ENCODE assay signal across 9 mouse cellular contexts in genomic region chr17:29603283-29603682, GRCm38 (mm10). TPM values are rescaled to one million over a fixed set of nuclear protein-coding genes. Genes with fewer than 3 reads are reported as not detected.
DNase-seq lines count a peak whose midpoint lies in the region; ATAC-seq and TF ChIP-seq lines count a peak whose summit lies in the region.
"Had no signal": no experiment of that assay in that cellular context is flagged by ENCODE, and none has a peak within 500 bp of the region (broad histone marks: within the 10 kb centered on the region; RNA-seq: fewer than 3 reads in every experiment).

No protein-coding gene starts in this region.

- no peak for TF ChIP-seq POLR2A in heart, adult 2 months (IDR thresholded peaks at IDR 0.05; ENCODE audit: insufficient read depth, low read depth, low read length)
- TF ChIP-seq POLR2A in brain, embryonic 14.5 days (IDR thresholded peaks at IDR 0.05; ENCODE audit: borderline replicate concordance, extremely low read depth, insufficient read depth, insufficient read length, poor library complexity, severe bottlenecking) = no peak

- no peak overlapping the region for H3K9ac ChIP-seq in heart, adult 2 months (ENCODE audit: low read depth, low read length)
- no peak overlapping the region for H3K9ac ChIP-seq in heart, embryonic 11.5 days (ENCODE audit: low read depth, low read length)

- peak; percentile 99; the same call in 1 of the 2 replicates for TF ChIP-seq CTCF in heart, adult 2 months (IDR thresholded peaks at IDR 0.05)
- TF ChIP-seq CTCF in brain, embryonic 14.5 days (IDR thresholded peaks at IDR 0.05; ENCODE audit: borderline replicate concordance, extremely low read depth, insufficient read depth, insufficient read length) = peak; percentile 97

- H3K79me2 ChIP-seq in heart, adult 2 months (replicated peaks; ENCODE audit: control insufficient read depth, insufficient read depth, low read length) = no peaks in the 10 kb centered on the region

- no peak overlapping the region for H3K4me3 ChIP-seq in heart, adult 2 months
- no peak overlapping the region for H3K4me3 ChIP-seq in heart, embryonic 11.5 days (ENCODE audit: low read depth, low read length)
- H3K4me3 ChIP-seq in midbrain, embryonic 10.5 days = no peak overlapping the region
- H3K4me3 ChIP-seq: megakaryocyte, embryonic 14.5 days had no signal

- H3K27me3 ChIP-seq in heart, adult 2 months (ENCODE audit: control insufficient read depth, insufficient read depth, low read length) = no peaks in the 10 kb centered on the region
- H3K27me3 ChIP-seq in heart, embryonic 11.5 days (ENCODE audit: control insufficient read depth, insufficient read depth, low read length) = no peaks in the 10 kb centered on the region
- no peaks in the 10 kb centered on the region for H3K27me3 ChIP-seq in midbrain, embryonic 10.5 days (ENCODE audit: low read depth, poor library complexity, severe bottlenecking)
- H3K27me3 ChIP-seq: megakaryocyte, embryonic 14.5 days had no signal

- intact Hi-C loops in heart, adult 2 months (cut with DNase I) = loop anchor here (1.0 kb wide), 1 partner anchor 280 kb away; no protein-coding TSS in a partner anchor
- intact Hi-C loops in heart, postnatal 36 days (cut with DNase I) = loop anchor here (1.0 to 5.0 kb wide), 2 partner anchors 169 to 280 kb away; no protein-coding TSS in a partner anchor

- H3K9me3 ChIP-seq in heart, embryonic 11.5 days (replicated peaks; ENCODE audit: control insufficient read depth, low read length) = no peaks in the 10 kb centered on the region
- H3K9me3 ChIP-seq in midbrain, embryonic 10.5 days (replicated peaks) = no peaks in the 10 kb centered on the region; the same call in 1 of the 2 replicates

- H3K4me1 ChIP-seq in heart, adult 2 months (ENCODE audit: control insufficient read depth, insufficient read depth, low read length) = no peaks in the 10 kb centered on the region
- peaks cover 8% of the 10 kb centered on the region for H3K4me1 ChIP-seq in heart, embryonic 11.5 days (ENCODE audit: control insufficient read depth, insufficient read depth, low read length)
- no peaks in the 10 kb centered on the region for H3K4me1 ChIP-seq in midbrain, embryonic 10.5 days

- TF ChIP-seq EP300 in heart, adult 2 months (IDR thresholded peaks at IDR 0.05; ENCODE audit: insufficient read depth, low read depth, low read length) = 0 out of 2 replicates have a peak, but pooled peaks have one; percentile 35

- no peak for ATAC-seq in heart, embryonic 11.5 days (replicated peaks; ENCODE audit: insufficient number of reproducible peaks, low FRiP score, low TSS enrichment)
- ATAC-seq in erythroid progenitor cell, adult 5-6 weeks (replicated peaks; ENCODE audit: low FRiP score, poor library complexity, severe bottlenecking) = peak; percentile 66

- H3K36me3 ChIP-seq in heart, adult 2 months (ENCODE audit: control insufficient read depth, insufficient read depth, low read length) = no peaks in the 10 kb centered on the region
- H3K36me3 ChIP-seq in heart, embryonic 11.5 days (ENCODE audit: control insufficient read depth, insufficient read depth, low read length) = peaks cover 8% of the 10 kb centered on the region
- H3K36me3 ChIP-seq in midbrain, embryonic 10.5 days = peaks cover 76% of the 10 kb centered on the region

- WGBS in heart, adult 2 months = 13% methylated on average over 6 of the region's 6 CpGs
- 18% methylated on average over 6 of the region's 6 CpGs for WGBS in heart, embryonic 11.5 days (ENCODE audit: insufficient replicate concordance)
- WGBS in midbrain, embryonic 10.5 days = 33% methylated on average over 6 of the region's 6 CpGs

- H3K27ac ChIP-seq in heart, adult 2 months = no peak overlapping the region
- no peak overlapping the region for H3K27ac ChIP-seq in heart, embryonic 11.5 days (ENCODE audit: low read depth, low read length)
- H3K27ac ChIP-seq in midbrain, embryonic 10.5 days (replicated peaks) = no peak overlapping the region

- DNase-seq in heart, adult 2 months = peak; percentile 69 to 88
- DNase-seq in brain, embryonic 14.5 days (ENCODE audit: low read depth) = peak; percentile 81
- peak; percentile 79 to 91 for DNase-seq in heart, postnatal 36 days
- DNase-seq in left cerebral cortex, adult 11 months (ENCODE audit: low spot score) = peak; percentile 62
- DNase-seq in midbrain, embryonic 10.5 days (ENCODE audit: low spot score) = peak; percentile 78
- DNase-seq in spleen, adult 18-20 months = peak; percentile 40 to 71

- no peak overlapping the region for H3K4me2 ChIP-seq in heart, embryonic 11.5 days

RNA-seq across cellular contexts. Expression of gene Rnf8, which starts 11.3 kb away (rescaled TPM):
- total RNA-seq in heart, adult 2 months (2021) = 10 to 100 TPM; 15.6 to 18.1 TPM
- polyA plus RNA-seq in heart, adult 2 months (2012; rRNA removed) = 17.6 and 19.2 TPM in 2 replicates
- 61.9 and 66.9 TPM in 2 replicates for polyA plus RNA-seq in heart, embryonic 11.5 days (2014; fragmentation: Nextera tagmentation; extraction: Ambion mirVana)
- 52.9 and 57.7 TPM in 2 replicates for polyA plus RNA-seq in brain, embryonic 14.5 days (2012; rRNA removed)
- total RNA-seq in erythroid progenitor cell, adult 5-6 weeks (2015; ENCODE audit: low replicate concordance) = 62.0 and 77.1 TPM in 2 replicates
- 71.4 and 80.5 TPM in 2 replicates for total RNA-seq in erythroid progenitor cell, adult 5-6 weeks (2017; ENCODE audit: low replicate concordance)
- total RNA-seq in heart, postnatal 36 days (2021) = 10 to 100 TPM; 18.7 to 19.2 TPM
- 113 and 116 TPM in 2 replicates for polyA plus RNA-seq in midbrain, embryonic 10.5 days (2016; fragmentation: Nextera tagmentation; extraction: Ambion mirVana)

RNA-seq across cellular contexts. Expression of gene Gm28043, which starts 11.4 kb away (rescaled TPM):
- total RNA-seq in heart, adult 2 months (2021) = 1 to 10 TPM; 1.0 to 1.1 TPM
- 0.39 and 0.91 TPM in 2 replicates for polyA plus RNA-seq in heart, adult 2 months (2012; rRNA removed)
- polyA plus RNA-seq in heart, embryonic 11.5 days (2014; fragmentation: Nextera tagmentation; extraction: Ambion mirVana) = 2.3 and 2.9 TPM in 2 replicates
- 3.3 and 3.4 TPM in 2 replicates for polyA plus RNA-seq in brain, embryonic 14.5 days (2012; rRNA removed)
- total RNA-seq in erythroid progenitor cell, adult 5-6 weeks (2015; ENCODE audit: low replicate concordance) = 4.0 and 10.5 TPM in 2 replicates
- total RNA-seq in erythroid progenitor cell, adult 5-6 weeks (2017; ENCODE audit: low replicate concordance) = 29.7 and 39.3 TPM in 2 replicates
- under 1 TPM; 0.78 to 0.81 TPM for total RNA-seq in heart, postnatal 36 days (2021)
- polyA plus RNA-seq in midbrain, embryonic 10.5 days (2016; fragmentation: Nextera tagmentation; extraction: Ambion mirVana) = 2.4 and 3.0 TPM in 2 replicates

RNA-seq across cellular contexts. Expression of gene Tmem217, which starts 51.1 kb away (rescaled TPM):
- total RNA-seq in heart, adult 2 months (2021) = not detected
- 0.47 TPM in 1 of 2 replicates, not detected in the other for polyA plus RNA-seq in heart, adult 2 months (2012; rRNA removed)
- 0.13 and 0.32 TPM in 2 replicates for polyA plus RNA-seq in heart, embryonic 11.5 days (2014; fragmentation: Nextera tagmentation; extraction: Ambion mirVana)
- 0.19 and 0.20 TPM in 2 replicates for polyA plus RNA-seq in brain, embryonic 14.5 days (2012; rRNA removed)
- total RNA-seq in erythroid progenitor cell, adult 5-6 weeks (2015; ENCODE audit: low replicate concordance) = not detected in 2 replicates
- total RNA-seq in erythroid progenitor cell, adult 5-6 weeks (2017; ENCODE audit: low replicate concordance) = not detected in 2 replicates
- total RNA-seq in heart, postnatal 36 days (2021) = not detected
- 1.1 and 1.3 TPM in 2 replicates for polyA plus RNA-seq in midbrain, embryonic 10.5 days (2016; fragmentation: Nextera tagmentation; extraction: Ambion mirVana)

RNA-seq across cellular contexts. Expression of gene Tbc1d22b, which starts 53.7 kb away (rescaled TPM):
- total RNA-seq in heart, adult 2 months (2021) = 10 to 100 TPM; 12.8 to 13.8 TPM
- 15.3 and 16.9 TPM in 2 replicates for polyA plus RNA-seq in heart, adult 2 months (2012; rRNA removed)
- 10.0 and 12.0 TPM in 2 replicates for polyA plus RNA-seq in heart, embryonic 11.5 days (2014; fragmentation: Nextera tagmentation; extraction: Ambion mirVana)
- polyA plus RNA-seq in brain, embryonic 14.5 days (2012; rRNA removed) = 29.2 and 40.6 TPM in 2 replicates
- 1.3 and 4.3 TPM in 2 replicates for total RNA-seq in erythroid progenitor cell, adult 5-6 weeks (2015; ENCODE audit: low replicate concordance)
- total RNA-seq in erythroid progenitor cell, adult 5-6 weeks (2017; ENCODE audit: low replicate concordance) = 3.1 and 3.2 TPM in 2 replicates
- total RNA-seq in heart, postnatal 36 days (2021) = 10 to 100 TPM; 11.9 to 12.5 TPM
- polyA plus RNA-seq in midbrain, embryonic 10.5 days (2016; fragmentation: Nextera tagmentation; extraction: Ambion mirVana) = 18.8 and 19.9 TPM in 2 replicates

RNA-seq across cellular contexts. Expression of gene Gm17657, which starts 53.8 kb away (rescaled TPM):
- total RNA-seq in heart, adult 2 months (2021) = not detected
- polyA plus RNA-seq in heart, adult 2 months (2012; rRNA removed) = not detected in 2 replicates
- not detected in 2 replicates for polyA plus RNA-seq in heart, embryonic 11.5 days (2014; fragmentation: Nextera tagmentation; extraction: Ambion mirVana)
- polyA plus RNA-seq in brain, embryonic 14.5 days (2012; rRNA removed) = not detected in 2 replicates
- not detected in 2 replicates for total RNA-seq in erythroid progenitor cell, adult 5-6 weeks (2015; ENCODE audit: low replicate concordance)
- not detected in 2 replicates for total RNA-seq in erythroid progenitor cell, adult 5-6 weeks (2017; ENCODE audit: low replicate concordance)
- not detected for total RNA-seq in heart, postnatal 36 days (2021)
- not detected in 2 replicates for polyA plus RNA-seq in midbrain, embryonic 10.5 days (2016; fragmentation: Nextera tagmentation; extraction: Ambion mirVana)
